Mouse (Mus musculus) layer of hippocampus, adult 9-11 months (tissue): ENCODE data around the gene Upk3b.

Experiments used
- DNase-seq: peaks from one replicate; pipeline ENCODE4 v3.0.0; 2022

Upk3b gene

GRCm38 (mm10) chr5:136077001-136077550, 38.8 kb downstream of the Upk3b start:
- DNase-seq: no peak

DNA sequence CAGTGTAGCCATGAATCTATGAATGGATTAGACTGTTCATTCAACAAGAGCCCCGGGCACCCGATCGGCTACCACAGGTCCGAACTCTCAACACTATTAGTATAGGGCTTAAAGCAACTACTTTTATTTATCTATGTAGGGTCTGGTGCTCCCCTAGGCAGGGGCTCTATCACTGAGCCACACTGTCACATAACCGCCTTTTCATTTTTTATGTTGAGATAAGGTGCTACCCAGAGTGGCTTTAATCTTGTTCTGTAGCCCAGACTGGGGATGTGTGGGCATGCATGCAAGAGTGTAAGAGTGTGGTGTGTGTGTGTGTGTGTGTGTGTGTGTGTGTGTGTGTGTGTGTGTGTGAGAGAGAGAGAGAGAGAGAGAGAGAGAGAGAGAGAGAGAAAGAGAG, 39.8 kb downstream of the Upk3b start:
- no peak for DNase-seq

- DNase-seq: no peak
Measured at GRCm38 (mm10) chr5:136082345-136082744, 44.0 kb downstream of the Upk3b start.

GRCm38 (mm10) chr5:136083669-136084107, 45.4 kb downstream of the Upk3b start, which contains the start of gene Rasa4:
TSS of gene Rasa4 (plus strand) at chr5:136083916.
- peak; percentile 96 for DNase-seq

DNA sequence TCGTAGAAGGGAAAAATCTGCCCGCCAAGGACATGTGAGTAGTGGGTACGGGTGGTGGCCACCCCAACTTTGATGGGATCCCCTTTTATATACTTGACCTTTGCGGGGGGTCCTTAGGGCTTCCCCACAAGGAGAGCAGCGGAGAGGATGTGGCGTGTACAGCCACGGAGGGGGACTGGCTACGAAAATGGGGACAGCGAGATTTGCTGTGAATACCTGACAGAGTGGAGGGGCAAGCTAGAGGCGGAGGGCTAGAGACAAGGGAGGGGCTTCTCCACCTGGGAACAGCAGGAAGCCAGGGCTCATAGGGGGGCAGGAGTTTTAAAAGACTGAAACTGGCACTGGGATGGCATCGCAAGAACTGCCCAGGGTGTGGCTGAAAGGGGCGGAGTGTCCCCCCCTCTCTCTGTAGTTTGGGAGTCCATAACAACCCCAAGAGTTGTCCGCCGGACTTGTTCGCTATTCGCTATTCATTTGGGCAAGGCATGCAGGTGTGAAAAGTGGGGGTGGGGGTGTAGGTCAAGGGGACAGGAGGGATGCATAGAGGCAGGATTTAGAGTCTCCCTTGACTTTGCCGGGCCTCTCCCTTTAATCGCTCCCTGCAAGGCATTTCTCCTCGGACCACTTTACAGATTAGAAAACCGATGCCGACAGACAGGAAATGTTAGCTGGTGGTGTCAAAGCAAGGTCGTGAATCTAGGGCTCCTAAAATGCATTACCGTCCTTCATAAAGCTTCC, 46.0 kb downstream of the Upk3b start:
- peak; percentile 17 for DNase-seq

GRCm38 (mm10) chr5:136084891-136085651, 46.8 kb downstream of the Upk3b start:
- peak; percentile 35 for DNase-seq

GRCm38 (mm10) chr5:136086290-136086689, 48.0 kb downstream of the Upk3b start:
- peak; percentile 47 for DNase-seq

GRCm38 (mm10) chr5:136088821-136089575, 50.7 kb downstream of the Upk3b start:
- no peak for DNase-seq

DNA sequence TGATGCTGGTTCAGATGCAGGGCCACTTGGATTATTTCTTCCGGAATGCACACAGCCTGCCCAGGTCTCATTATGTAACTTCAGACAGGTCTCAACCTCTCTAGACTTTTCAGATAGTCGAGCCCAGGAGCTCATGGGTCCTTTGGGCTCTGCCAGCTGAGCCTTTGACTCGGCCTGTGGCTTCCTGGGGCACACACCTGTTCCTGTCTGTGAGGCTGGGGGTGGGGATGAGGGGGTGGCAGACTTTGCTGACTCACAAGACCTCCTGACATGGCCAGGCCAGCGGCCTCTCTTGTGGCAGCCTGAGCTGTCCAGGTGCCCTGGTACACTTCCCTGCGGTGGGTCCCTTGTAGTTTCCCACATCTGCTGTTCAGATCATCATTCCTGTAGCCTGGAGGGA, 53.6 kb downstream of the Upk3b start:
- no peak for DNase-seq

- DNase-seq: no peak
Measured at GRCm38 (mm10) chr5:136094249-136095010, 56.1 kb downstream of the Upk3b start.

GRCm38 (mm10) chr5:136095089-136095488, 56.8 kb downstream of the Upk3b start:
- no peak for DNase-seq
